Mouse (Mus musculus) forebrain, embryonic 10.5 days (tissue): ENCODE measurements around the gene Dync1i1. TPM values are rescaled to one million over a fixed set of nuclear protein-coding genes. Genes with fewer than 3 reads are reported as not detected.

Experiments used
- DNase-seq: peaks from one replicate; pipeline ENCODE4 v3.0.0-alpha.2; 2017; ENCODE audit warnings: low spot score; ENCODE audit errors: extremely low spot score
- H3K27ac ChIP-seq: fragments of 300-500 bp; sonication (generic); 2 replicates; pipeline ENCODE4 v1.5.1; 2016; ENCODE audit warnings: mild to moderate bottlenecking
- H3K27me3 ChIP-seq: fragments of 300-500 bp; sonication (generic); 2 replicates; pipeline ENCODE4 v1.6.1; 2016; ENCODE audit warnings: mild to moderate bottlenecking; ENCODE audit not compliant: poor library complexity, severe bottlenecking
- H3K36me3 ChIP-seq: fragments of 300-500 bp; sonication (generic); replicated peaks from 2 replicates; pipeline ENCODE4 v1.6.1; 2016; ENCODE audit warnings: mild to moderate bottlenecking, moderate library complexity
- H3K4me1 ChIP-seq: fragments of 300-500 bp; sonication (generic); 2 replicates; pipeline ENCODE4 v1.6.1; 2016
- H3K4me3 ChIP-seq: fragments of 300-500 bp; sonication (generic); 2 replicates; pipeline ENCODE4 v1.5.1; 2016; ENCODE audit warnings: mild to moderate bottlenecking, moderate library complexity
- H3K9me3 ChIP-seq: fragments of 300-500 bp; sonication (generic); 2 replicates; pipeline ENCODE4 v1.6.1; 2016; ENCODE audit warnings: mild to moderate bottlenecking, moderate library complexity
- whole genome bisulfite sequencing: fragments of 180-500 bp; shearing (Covaris S2); methylation state at CpG from one replicate; pipeline ENCODE4 v1.1.7; 2016; 5-methylcytosine and 5-hydroxymethylcytosine counted together
- polyA plus RNA-seq: library from polyadenylated mRNA; unstranded; fragments of >200 nt; fragmentation: Nextera tagmentation; extraction: Ambion mirVana; gene quantifications from 2 replicates; pipeline ENCODE4 v1.2.1, GENCODE M21; 2016

Dync1i1 gene
- polyA plus RNA-seq, 1 experiment from 2014 or later, result 1.1 TPM

DNA sequence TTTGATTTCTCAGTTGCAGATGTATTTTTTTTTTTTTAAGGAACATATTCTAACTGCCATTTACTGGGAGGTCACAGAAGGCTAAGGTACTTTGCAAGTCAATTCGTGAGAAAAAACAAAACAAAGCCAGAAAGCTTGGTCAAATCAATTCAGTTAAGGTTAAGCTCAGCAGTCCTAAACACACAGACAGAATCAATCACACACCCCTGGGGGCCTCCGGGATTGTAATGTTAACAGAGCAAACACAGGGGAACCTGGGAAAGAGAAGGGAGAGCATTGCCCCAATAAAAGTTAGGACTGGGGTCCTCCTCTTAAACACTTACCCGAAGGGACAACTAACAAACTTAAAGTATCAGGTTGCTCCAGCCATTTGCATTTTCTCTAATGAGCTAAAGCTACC is 344.6 kb downstream of the Dync1i1 start:
- WGBS, result 14% methylated on average over 3 of the region's 3 CpGs
- H3K4me3 ChIP-seq, result no peak overlapping the region
- H3K4me1 ChIP-seq, result peaks cover 14% of the 10 kb centered on the region
- H3K9me3 ChIP-seq, result no peaks in the 10 kb centered on the region
- DNase-seq, result no peak
- no peak overlapping the region for H3K27ac ChIP-seq
- peaks cover 12% of the 10 kb centered on the region; the same call in 1 of the 2 replicates for H3K36me3 ChIP-seq
- no peaks in the 10 kb centered on the region for H3K27me3 ChIP-seq

DNA sequence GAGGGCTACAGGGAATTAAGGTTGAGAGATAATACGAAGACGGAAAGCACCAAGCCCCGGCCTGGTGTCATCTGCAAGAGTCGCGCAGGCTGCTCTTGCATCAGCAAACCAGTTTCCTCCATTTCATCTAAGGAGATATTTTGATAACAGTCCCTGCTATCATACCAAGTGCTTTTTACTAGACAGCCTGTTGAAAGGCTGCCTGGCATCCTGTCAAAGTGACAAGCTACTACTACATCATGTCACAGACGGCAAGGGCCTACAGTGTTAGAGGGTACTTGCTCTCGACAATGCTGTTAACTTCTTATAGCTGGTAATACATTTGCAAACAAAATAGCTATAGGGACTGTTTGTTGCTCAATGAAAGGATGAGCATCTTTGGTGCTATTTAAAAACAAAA is 345.6 kb downstream of the Dync1i1 start:
- peaks cover 14% of the 10 kb centered on the region for H3K4me1 ChIP-seq
- no peak overlapping the region for H3K27ac ChIP-seq
- H3K9me3 ChIP-seq, result no peaks in the 10 kb centered on the region
- H3K4me3 ChIP-seq, result no peak overlapping the region
- WGBS, result 78% methylated on average over 7 of the region's 7 CpGs
- H3K36me3 ChIP-seq, result peaks cover 12% of the 10 kb centered on the region; the same call in 1 of the 2 replicates
- no peak for DNase-seq
- no peaks in the 10 kb centered on the region for H3K27me3 ChIP-seq

DNA sequence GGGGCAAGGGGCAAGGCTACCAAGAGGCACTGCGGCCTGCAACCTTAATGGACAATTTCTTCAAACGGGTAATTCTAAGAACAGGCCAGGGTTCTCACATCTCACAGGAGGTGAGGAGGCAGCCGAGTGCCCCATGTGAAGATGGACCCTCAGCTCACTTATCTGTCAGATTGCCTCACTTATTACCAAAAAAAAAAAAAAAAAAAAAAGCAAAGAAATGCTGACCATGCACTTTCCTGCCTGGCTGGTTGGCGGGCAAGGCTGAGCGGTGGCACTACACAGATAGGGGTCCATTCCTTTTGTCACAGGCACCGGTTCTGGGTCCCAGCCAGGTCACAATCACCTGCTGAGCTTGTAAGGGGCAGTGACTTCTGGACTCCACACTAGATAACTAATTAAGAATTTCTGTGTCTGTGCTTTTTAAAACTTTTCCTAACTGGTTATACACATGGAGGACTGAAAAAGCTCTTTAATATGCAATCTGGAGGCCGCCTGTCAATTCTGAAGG is 350.6 kb downstream of the Dync1i1 start:
- Histone ChIP-seq H3K27ac (no peak overlapping the region), H3K9me3 (no peaks in the 10 kb centered on the region; the same call in 1 of the 2 replicates), H3K4me1 (peaks cover 2% of the 10 kb centered on the region; the same call in 1 of the 2 replicates), H3K27me3 (no peaks in the 10 kb centered on the region), H3K36me3 (peaks cover 26% of the 10 kb centered on the region), H3K4me3 (no peak overlapping the region)
- DNase-seq, result no peak
- WGBS, result 87% methylated on average over 7 of the region's 7 CpGs

DNA sequence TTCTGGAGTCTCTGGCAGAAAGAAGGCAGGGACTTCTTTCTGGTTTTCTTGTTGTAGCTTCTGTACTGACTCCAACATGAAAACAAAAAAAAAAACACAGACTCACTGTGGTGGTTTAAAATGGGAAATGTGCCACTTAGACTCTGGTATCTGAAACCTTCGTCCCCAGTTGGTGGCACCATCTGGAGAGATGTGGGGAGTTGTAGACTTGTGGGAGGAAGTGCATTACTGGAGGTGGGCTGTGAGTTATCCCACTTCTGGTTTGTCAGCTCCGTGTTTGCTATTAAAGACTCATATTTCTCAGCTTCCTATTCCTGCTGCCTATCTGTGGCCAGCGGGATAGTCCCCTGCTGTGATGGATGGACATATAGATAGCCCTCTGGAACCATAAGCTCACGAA is 351.8 kb downstream of the Dync1i1 start:
- no peak for DNase-seq
- Histone ChIP-seq H3K4me1 (no peaks in the 10 kb centered on the region), H3K9me3 (no peaks in the 10 kb centered on the region; the same call in 1 of the 2 replicates), H3K4me3 (no peak overlapping the region), H3K36me3 (peaks cover 26% of the 10 kb centered on the region), H3K27ac (no peak overlapping the region), H3K27me3 (no peaks in the 10 kb centered on the region)
- 87% methylated on average over 4 of the region's 4 CpGs for WGBS

Other genes with a start within 250 kb of the Dync1i1 start
- gene Pdk4, start 229.3 kb upstream of the Dync1i1 start, polyA plus RNA-seq, result 0.63 TPM in 2 replicates